Mouse (Mus musculus): ENCODE results near the gene U2af1.
"Not testable (repeated sequence)": the region's sequence is repeated elsewhere in the genome, so short reads cannot be mapped to it uniquely, and the experiment has no call there.

Gene U2af1

GRCm38 (mm10) chr17:31613086-31613755, 45.5 kb downstream of the U2af1 start:
- DNase-seq: no peak

- DNase-seq: no peak
Observed at GRCm38 (mm10) chr17:31609895-31610294, 48.8 kb downstream of the U2af1 start.

GRCm38 (mm10) chr17:31609173-31609572, 49.5 kb downstream of the U2af1 start:
- DNase-seq: not testable (repeated sequence)

GRCm38 (mm10) chr17:31607256-31607951, 51.3 kb downstream of the U2af1 start:
- no peak for DNase-seq

DNA sequence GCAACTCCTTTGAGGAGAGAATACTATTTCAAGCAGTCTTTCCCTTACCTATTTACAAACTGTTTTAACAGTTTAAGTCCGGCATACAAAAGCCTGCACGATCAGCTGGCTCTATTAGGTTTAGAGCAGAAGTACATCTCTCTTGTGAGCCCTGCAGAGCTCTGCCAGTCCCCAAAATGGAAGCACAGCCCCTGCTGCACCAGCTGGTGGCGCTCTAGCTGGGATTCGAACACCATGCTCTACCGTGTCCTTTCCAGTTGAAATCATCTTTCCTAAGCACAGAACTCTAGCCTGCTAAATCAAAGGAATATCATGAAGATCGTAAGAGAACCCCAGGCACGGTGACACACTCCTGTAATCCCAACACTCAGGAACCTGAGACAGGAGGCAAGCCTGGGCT, 52.3 kb downstream of the U2af1 start:
- DNase-seq: no peak

- no peak for DNase-seq
Observed at GRCm38 (mm10) chr17:31598593-31598992, 60.1 kb downstream of the U2af1 start.

- no peak for DNase-seq
Observed at GRCm38 (mm10) chr17:31597957-31598356, 60.7 kb downstream of the U2af1 start.
